Mouse (Mus musculus) olfactory bulb, adult 2 months (tissue): ENCODE results near the gene Ptpn6. TPM values are rescaled to one million over a fixed set of nuclear protein-coding genes. Genes with fewer than 3 reads are reported as not detected.

Experiments
- H3K27ac ChIP-seq: fragments of 200-500 bp; 2 replicates; pipeline ENCODE4 v1.5.1; 2012; ENCODE audit warnings: low read depth, low read length; ENCODE audit not compliant: insufficient read depth
- H3K4me1 ChIP-seq: fragments of 200-500 bp; 2 replicates; pipeline ENCODE4 v1.6.1; 2012; ENCODE audit warnings: low read length; ENCODE audit not compliant: control insufficient read depth, insufficient read depth
- H3K4me3 ChIP-seq: fragments of 200-500 bp; 2 replicates; pipeline ENCODE4 v1.5.1; 2012; ENCODE audit warnings: mild to moderate bottlenecking, low read depth, low read length, moderate library complexity; ENCODE audit not compliant: insufficient read depth
- CTCF ChIP-seq: fragments of 200-500 bp; IDR thresholded peaks from 2 replicates; pipeline ENCODE4 v1.5.1; 2012; ENCODE audit warnings: low read depth, mild to moderate bottlenecking, low read length, moderate library complexity; ENCODE audit not compliant: insufficient read depth
- POLR2A ChIP-seq: fragments of 200-500 bp; IDR thresholded peaks from 2 replicates; pipeline ENCODE4 v1.6.1; 2012; ENCODE audit warnings: mild to moderate bottlenecking, low read depth, low read length, moderate library complexity; ENCODE audit not compliant: insufficient read depth
- WGBS: fragments of 180-500 bp; shearing (Covaris S2); methylation state at CpG from one replicate; pipeline ENCODE4 v1.1.7; 2018; 5-methylcytosine and 5-hydroxymethylcytosine counted together
- polyA plus RNA-seq: library from polyadenylated mRNA; stranded (reverse); fragments of >200 nt; gene quantifications from 2 replicates; pipeline ENCODE4 v1.2.4, GENCODE M21; 2012; ENCODE audit warnings: low replicate concordance; ENCODE audit not compliant: missing spikeins, insufficient read depth, insufficient read length

Gene Ptpn6
- polyA plus RNA-seq, 1 experiment, result not detected

DNA sequence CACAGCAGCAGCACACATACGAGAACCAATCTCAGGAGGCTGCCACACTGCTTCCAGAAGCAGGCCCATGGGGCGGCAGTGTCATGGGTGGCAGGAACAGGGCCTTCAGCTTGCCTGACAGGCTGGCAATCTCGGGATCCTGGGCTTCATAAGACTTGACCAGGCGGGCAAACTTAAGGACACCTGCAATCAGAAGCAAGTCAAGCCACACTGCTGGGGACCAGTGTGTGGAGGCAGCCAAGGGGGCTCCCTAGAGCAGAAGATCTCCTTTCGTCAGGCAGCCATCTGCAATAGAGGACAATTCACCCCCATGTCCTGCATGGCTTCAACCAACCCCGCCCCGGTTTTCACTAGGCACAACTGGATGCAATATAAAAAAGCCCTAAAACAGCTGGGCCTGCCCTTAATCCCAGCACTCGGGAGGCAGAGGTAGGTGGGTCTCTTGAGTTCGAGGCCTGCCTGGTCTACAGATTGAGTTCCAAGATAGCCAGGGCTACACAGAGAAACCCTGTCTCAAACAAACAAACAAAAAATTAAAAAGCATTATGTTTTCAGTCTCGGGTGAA, 800 bp upstream of the Ptpn6 start:
- Histone ChIP-seq H3K4me1 (peaks cover 28% of the 10 kb centered on the region), H3K27ac (no peak overlapping the region), H3K4me3 (no peak overlapping the region)
- no peak for TF ChIP-seq CTCF
- TF ChIP-seq POLR2A, result no peak
- 69% methylated on average over 10 of the region's 10 CpGs for WGBS

DNA sequence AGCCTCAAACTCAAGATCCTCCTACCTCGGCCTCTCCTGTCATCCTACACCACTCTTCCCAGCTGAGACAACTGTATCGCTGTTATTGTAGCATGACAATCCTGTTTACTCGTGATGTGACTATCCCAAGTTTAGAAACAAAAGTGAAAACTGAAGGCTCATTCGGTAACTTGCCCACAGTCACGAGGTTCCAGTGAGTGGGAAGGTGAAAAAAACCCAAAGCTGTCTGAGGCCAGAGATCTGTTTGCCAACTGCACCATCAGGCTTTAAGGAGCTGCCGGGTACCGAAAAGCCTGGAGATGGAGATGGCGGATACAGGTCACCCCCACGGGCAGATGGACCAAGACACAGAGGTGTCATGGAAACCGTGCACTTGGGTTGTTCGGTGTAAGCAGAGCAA, 1.5 kb downstream of the Ptpn6 start:
- TF ChIP-seq CTCF (no peak), POLR2A (no peak)
- Histone ChIP-seq H3K27ac (no peak overlapping the region), H3K4me3 (no peak overlapping the region), H3K4me1 (peaks cover 23% of the 10 kb centered on the region)
- WGBS, result 86% methylated on average over 11 of the region's 11 CpGs

DNA sequence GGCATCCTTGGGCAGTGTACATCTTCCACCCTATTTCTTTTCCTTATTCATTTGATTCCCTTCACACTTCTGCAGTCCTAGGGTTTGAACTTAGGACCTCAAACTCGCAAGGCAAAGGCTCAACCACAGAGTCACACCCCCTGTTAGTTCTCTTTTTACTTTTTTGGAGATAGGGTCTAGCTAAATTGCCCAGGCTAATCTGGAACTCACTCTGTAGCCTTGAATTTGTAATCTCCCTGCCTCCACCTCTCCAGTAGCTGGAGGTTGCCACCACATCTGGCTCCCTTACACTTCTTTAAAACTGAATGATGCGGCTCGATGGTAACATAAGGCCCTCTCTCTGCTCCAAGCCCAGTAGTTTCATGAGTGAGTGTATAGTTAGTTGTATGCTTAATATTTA, 4.1 kb downstream of the Ptpn6 start:
- Histone ChIP-seq H3K27ac (no peak overlapping the region), H3K4me1 (peaks cover 15% of the 10 kb centered on the region), H3K4me3 (no peak overlapping the region)
- WGBS, result 91% methylated on average over 3 of the region's 3 CpGs
- no peak for TF ChIP-seq CTCF
- TF ChIP-seq POLR2A, result no peak

DNA sequence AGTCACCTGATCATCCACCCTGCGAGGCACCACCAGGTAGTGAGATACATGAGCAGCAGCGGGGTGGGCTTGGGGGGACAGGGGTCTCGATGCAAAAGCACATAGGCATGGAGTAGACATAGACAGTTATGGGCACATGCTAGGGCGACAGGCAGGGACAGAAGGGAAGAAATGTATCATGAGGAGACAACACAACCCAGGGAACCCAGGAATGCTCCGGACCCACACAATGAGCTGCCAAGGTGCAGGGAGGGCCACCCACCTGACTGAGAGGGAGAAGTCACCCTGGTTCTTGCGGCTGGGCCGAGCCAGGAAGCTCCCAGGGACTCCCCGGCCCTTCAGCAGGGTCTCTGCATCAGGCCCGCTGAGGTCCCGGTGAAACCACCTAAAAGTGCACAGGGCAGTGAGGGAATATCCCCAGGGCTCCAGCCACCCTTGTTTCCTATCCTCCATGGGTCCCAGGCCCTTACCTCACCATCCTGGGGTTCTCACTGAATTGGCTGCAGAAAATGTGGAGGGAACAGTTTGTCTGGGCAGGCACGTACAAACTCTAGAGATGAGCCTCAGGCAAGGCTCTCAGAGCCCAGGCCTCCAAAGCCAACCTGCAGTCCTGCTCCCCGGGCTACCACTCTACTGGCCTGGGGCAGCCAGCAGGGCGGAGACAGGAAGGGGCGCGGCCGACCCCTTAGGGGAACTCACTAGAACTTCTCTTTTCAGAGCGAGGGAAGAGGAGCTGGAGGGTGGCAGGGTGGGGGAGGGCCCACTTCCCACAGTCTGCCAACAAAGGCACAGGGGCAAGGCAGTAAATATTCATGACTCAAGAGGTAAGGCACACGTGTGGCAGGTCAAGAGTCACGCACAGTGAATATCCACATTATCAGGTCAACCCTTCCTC, 5.8 kb downstream of the Ptpn6 start:
- Histone ChIP-seq H3K4me1 (peaks cover 4% of the 10 kb centered on the region; the same call in 1 of the 2 replicates), H3K4me3 (no peak overlapping the region; the same call in 1 of the 2 replicates), H3K27ac (no peak overlapping the region)
- 63% methylated on average over 19 of the region's 19 CpGs for WGBS
- TF ChIP-seq CTCF (no peak), POLR2A (no peak)

DNA sequence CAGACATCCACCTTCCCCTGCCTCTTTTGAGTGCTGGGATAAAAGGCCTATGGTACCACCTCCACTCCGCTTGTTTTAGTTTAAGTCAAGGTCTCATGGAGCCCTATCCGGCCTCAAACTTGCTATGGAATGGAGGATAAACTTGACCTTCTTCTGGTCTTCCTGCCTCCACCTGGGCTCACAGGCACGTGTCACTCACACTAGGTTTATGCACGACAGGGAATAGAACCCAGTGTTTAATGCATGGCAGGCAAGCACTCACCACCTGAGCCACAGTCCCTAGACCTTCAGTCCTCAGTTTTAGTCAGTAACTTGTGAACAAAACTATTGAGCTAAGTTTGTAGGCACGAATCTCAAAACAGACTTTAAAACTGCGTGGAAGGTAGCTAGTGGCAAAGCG, 7.5 kb downstream of the Ptpn6 start:
- Histone ChIP-seq H3K4me3 (no peak overlapping the region), H3K4me1 (peaks cover 4% of the 10 kb centered on the region; the same call in 1 of the 2 replicates), H3K27ac (no peak overlapping the region)
- WGBS, result 86% methylated on average over 7 of the region's 7 CpGs
- no peak for TF ChIP-seq CTCF
- TF ChIP-seq POLR2A, result no peak

DNA sequence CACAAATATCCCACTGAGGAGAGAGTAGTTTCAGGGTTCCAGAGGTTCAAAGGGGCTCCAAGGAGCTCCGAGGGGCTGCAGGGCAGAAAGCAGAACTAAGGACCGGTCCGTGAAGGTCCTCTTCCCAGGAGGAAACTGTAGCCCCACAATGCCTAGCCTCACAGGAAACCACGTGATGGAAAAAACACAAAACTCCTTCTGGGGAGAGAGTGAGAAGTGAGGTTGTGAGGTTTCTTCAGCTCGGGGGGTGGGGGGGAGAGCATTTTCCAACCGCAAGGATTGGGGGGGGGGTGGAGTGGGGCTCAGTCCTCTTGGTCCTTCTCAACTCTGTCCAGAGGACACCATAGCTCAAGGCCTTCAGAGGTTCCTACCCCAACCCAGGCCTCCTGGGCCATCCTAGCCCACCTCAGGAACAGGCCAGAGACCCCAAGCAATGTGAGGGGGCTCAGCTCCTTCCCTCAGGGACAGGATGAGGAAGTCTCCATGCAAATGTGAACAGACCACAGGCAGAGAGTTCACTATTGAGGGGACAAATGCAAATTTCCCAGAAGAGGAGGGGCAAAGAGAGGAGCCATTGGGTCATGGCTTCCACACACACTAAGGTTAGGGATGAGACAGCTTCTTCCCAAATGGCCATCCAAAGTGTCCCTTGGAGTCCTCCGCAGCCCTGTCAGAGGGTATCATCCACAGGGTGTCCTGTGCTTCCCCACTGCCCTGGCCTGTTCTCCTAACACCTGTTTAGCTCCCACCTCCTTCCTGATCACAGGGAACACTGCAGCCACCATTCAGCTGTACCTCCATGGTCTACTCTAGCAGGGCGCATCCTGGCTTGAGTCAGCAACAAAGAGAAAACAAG, 8.4 kb downstream of the Ptpn6 start:
- Histone ChIP-seq H3K27ac (no peak overlapping the region), H3K4me3 (no peak overlapping the region), H3K4me1 (peaks cover 4% of the 10 kb centered on the region; the same call in 1 of the 2 replicates)
- 88% methylated on average over 8 of the region's 8 CpGs for WGBS
- TF ChIP-seq CTCF, result no peak
- no peak for TF ChIP-seq POLR2A

DNA sequence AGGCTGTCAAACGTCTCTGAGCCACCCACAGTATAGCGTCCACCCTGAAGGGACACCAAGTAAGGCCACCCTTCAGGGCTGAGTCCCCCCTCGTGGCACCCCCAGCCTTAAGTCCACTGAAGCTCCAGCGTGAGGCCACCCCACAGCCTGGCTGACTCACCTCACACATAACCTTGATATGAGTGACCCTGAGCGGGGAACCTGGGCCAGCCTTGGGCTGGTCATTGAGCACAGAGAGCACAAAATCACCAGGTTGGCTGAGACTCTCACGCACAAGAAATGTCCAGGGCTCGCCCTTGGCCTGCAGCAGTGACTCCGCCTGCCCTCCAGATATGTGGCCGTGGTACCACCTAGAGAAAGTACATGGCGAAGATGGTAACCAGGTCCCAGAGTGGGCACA, 9.9 kb downstream of the Ptpn6 start:
- Histone ChIP-seq H3K27ac (no peak overlapping the region), H3K4me3 (no peak overlapping the region), H3K4me1 (peaks cover 4% of the 10 kb centered on the region; the same call in 1 of the 2 replicates)
- WGBS, result 91% methylated on average over 10 of the region's 10 CpGs
- no peak for TF ChIP-seq CTCF
- no peak for TF ChIP-seq POLR2A

DNA sequence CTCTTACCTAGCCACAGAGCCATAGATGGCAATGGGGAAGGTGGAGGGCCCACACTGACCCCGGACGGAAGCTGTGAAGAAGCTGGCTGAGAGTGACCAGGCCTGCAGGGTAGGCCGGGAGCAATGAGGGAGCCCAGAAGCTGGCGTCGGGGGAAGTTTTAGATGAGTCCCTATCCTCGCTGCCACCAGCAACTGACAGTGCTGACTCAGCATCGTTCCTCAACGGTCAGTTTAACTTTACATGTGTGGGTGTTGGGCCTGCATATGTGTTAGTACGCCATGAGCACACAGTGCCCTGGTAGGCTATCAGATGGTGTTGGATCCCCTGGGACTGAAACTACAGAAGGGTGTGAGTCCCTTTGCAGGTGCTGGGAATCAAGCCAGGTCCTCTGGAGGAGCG, 14.0 kb downstream of the Ptpn6 start:
- TF ChIP-seq POLR2A (no peak), CTCF (no peak)
- WGBS, result 90% methylated on average over 10 of the region's 10 CpGs

DNA sequence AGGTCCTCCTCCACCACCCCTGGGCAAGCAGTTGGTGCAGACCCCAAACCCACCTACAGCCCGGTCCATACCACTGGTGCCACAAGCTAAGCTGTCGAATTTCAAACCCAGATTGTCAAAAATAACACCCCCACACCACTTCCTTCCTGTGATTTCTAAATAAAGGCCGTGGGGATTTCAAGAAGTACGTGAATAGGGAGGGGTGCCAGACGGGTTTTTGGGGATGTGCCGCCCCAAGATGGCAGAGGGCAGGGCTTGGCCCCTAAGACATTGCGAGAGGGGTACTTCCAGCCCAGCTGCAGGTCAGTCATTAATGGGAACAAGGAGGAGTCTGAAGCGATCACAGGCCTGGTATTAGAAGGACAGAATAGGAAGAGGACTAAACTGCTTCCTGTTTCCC, 15.0 kb downstream of the Ptpn6 start:
- H3K4me1 ChIP-seq, result no peaks in the 10 kb centered on the region
- no peak overlapping the region for H3K4me3 ChIP-seq
- 80% methylated on average over 8 of the region's 8 CpGs for WGBS
- no peak overlapping the region for H3K27ac ChIP-seq
- no peak for TF ChIP-seq POLR2A
- no peak for TF ChIP-seq CTCF

More for the DNA sequence above, 14.0 kb downstream of the Ptpn6 start:
- Histone ChIP-seq H3K4me1 (no peaks in the 10 kb centered on the region), H3K27ac (no peak overlapping the region), H3K4me3 (no peak overlapping the region)
